Mouse (Mus musculus) lung, adult 10 weeks (tissue): ENCODE measurements around the gene Gm21981. TPM values are rescaled to one million over a fixed set of nuclear protein-coding genes. Genes with fewer than 3 reads are reported as not detected.

ENCODE experiments used
- polyA plus RNA-seq: library from polyadenylated mRNA; stranded (reverse); fragments of 350-450 nt; fragmentation: Illumina TruSeq; extraction: RNeasy Lipid Tissue Mini Kit (QIAGEN cat#74804); gene quantifications from one replicate; pipeline ENCODE4 v1.2.3, GENCODE M21; 2014; ENCODE audit warnings: low read depth, low replicate concordance; ENCODE audit not compliant: insufficient read depth

Gm21981 gene
- 0.64 TPM for polyA plus RNA-seq

GRCm38 (mm10) chr17:47694442-47694502 is at the start of gene Gm21981:
Gene Gm21981 (minus strand): TSS chr17:47694455.

GRCm38 (mm10) chr17:47736856-47737255 is 42.6 kb upstream of the Gm21981 start, which contains the start of gene Tfeb:
Gene Tfeb (plus strand): TSS chr17:47737030.

GRCm38 (mm10) chr17:47726566-47726965 is 32.3 kb upstream of the Gm21981 start, which contains the start of gene Pgc:
Gene Pgc (plus strand): TSS chr17:47726842.

GRCm38 (mm10) chr17:47694503-47695336 is 465 bp upstream of the Gm21981 start, which contains the start of gene Prickle4:
Gene Prickle4 (minus strand): TSS chr17:47694736.

GRCm38 (mm10) chr17:47688608-47689575 is 5.4 kb downstream of the Gm21981 start, which contains the start of gene Frs3:
Gene Frs3 (plus strand): TSS chr17:47689030.

GRCm38 (mm10) chr17:47688344-47688607 is 6.0 kb downstream of the Gm21981 start, which contains the start of gene Tomm6:
Gene Tomm6 (minus strand): TSS chr17:47688386.

Other genes with a start within 250 kb of the Gm21981 start
- 14.3 TPM for gene Taf8, start 192.2 kb downstream of the Gm21981 start, polyA plus RNA-seq
- 106 TPM for gene Ccnd3, start 189.4 kb downstream of the Gm21981 start, polyA plus RNA-seq
- 7.0 TPM for gene Bysl, start 83.0 kb downstream of the Gm21981 start, polyA plus RNA-seq
- gene Med20, start 82.9 kb downstream of the Gm21981 start, polyA plus RNA-seq = 16.2 TPM
- gene Gm20517, start 82.9 kb downstream of the Gm21981 start, polyA plus RNA-seq = 0.87 TPM
- 1.2 TPM for gene Usp49, start 63.8 kb downstream of the Gm21981 start, polyA plus RNA-seq
- gene Tomm6, start 6.1 kb downstream of the Gm21981 start, polyA plus RNA-seq = 201 TPM
- gene Frs3, start 5.4 kb downstream of the Gm21981 start, polyA plus RNA-seq = 3.5 TPM
- gene Prickle4, start 281 bp upstream of the Gm21981 start, polyA plus RNA-seq = 1.5 TPM
- gene Pgc, start 32.4 kb upstream of the Gm21981 start, polyA plus RNA-seq = 0.56 TPM
- gene Tfeb, start 42.6 kb upstream of the Gm21981 start, polyA plus RNA-seq = 21.7 TPM
- gene Mdfi, start 140.2 kb upstream of the Gm21981 start, polyA plus RNA-seq = 7.6 TPM
- gene Foxp4, start 230.2 kb upstream of the Gm21981 start, polyA plus RNA-seq = 14.4 TPM